7 mouse cellular contexts compared by ENCODE assay signal in the genomic region with DNA sequence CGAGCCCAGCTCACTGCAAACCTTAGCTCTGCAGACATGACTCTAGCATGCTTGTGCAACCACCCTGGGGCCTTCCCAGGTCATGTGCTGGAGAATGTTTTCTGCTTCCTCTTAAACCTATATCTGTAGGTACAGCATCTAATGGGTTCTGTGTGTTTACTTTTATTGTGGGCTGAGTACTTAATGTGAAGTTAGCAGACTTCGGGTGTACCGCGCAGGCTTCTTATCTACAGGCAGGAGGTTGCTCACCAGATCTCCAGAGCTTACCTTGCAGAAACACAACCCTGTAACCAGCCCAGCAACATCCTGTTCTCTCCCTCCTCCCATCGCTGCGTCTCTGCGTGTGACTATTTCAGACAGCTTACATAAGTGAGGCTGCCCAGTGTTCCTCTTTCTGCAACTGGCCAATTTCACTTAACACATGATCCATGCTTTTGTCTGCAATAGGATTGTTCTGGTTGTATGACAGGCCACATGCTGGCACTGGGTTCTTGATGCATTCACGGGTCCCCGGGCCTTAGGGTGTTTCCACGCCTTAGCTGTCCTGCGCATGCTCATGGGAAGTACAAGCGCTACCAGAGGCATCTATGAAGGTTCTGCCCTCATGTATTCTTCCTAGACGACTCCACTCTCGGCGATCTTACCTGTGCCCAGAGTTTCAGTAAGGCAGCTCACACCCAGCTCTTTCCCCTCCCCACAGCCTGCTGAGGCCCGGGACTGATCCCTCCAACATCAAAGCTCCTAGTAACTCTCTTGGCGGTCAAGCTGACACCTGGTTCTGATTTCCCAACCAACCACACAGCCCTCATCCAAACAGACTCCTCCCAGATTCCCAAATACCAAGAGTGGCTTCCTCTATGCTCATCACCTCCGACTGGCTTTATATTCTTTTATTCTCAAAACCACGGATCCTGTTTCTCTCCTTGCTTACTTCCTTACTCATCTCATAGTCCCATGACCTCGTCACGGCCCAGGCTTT.
DNase-seq lines count a peak whose midpoint lies in the region; ATAC-seq lines count a peak whose summit lies in the region.

No protein-coding gene starts in this region.

- H3K4me2 ChIP-seq in liver, embryonic 12.5 days, result no peak overlapping the region
- H3K4me2 ChIP-seq in stomach, embryonic 15.5 days, result no peak overlapping the region

- no peaks in the 10 kb centered on the region for H3K9me3 ChIP-seq in embryonic facial prominence, embryonic 10.5 days
- 0 out of 2 replicates have a peak, but pooled peaks cover 3% of the 10 kb centered on the region for H3K9me3 ChIP-seq in liver, embryonic 12.5 days (replicated peaks)
- H3K9me3 ChIP-seq in stomach, embryonic 15.5 days, result no peaks in the 10 kb centered on the region

- H3K27ac ChIP-seq in embryonic facial prominence, embryonic 10.5 days (replicated peaks), result peak overlapping the region; percentile 51; the same call in 1 of the 2 replicates
- peak overlapping the region; percentile 67 for H3K27ac ChIP-seq in liver, embryonic 12.5 days
- peak overlapping the region; percentile 67 for H3K27ac ChIP-seq in stomach, embryonic 15.5 days

- peak; percentile 40; the same call in 1 of the 2 replicates for ATAC-seq in liver, embryonic 12.5 days
- ATAC-seq in stomach, embryonic 15.5 days (ENCODE audit: insufficient read depth, low FRiP score, low read depth), result peak; percentile 78

- H3K9ac ChIP-seq in liver, embryonic 12.5 days, result no peak overlapping the region
- no peak overlapping the region for H3K9ac ChIP-seq in stomach, embryonic 15.5 days

- no peaks in the 10 kb centered on the region for H3K36me3 ChIP-seq in embryonic facial prominence, embryonic 10.5 days (replicated peaks)
- H3K36me3 ChIP-seq in liver, embryonic 12.5 days, result no peaks in the 10 kb centered on the region
- no peaks in the 10 kb centered on the region for H3K36me3 ChIP-seq in stomach, embryonic 15.5 days

- peak; percentile 25 for DNase-seq in spleen, adult 12 weeks (ENCODE audit: low spot score)
- no peak for DNase-seq in spleen, postnatal 14 days (ENCODE audit: low spot score in 2 of 2)
- DNase-seq in embryonic facial prominence, embryonic 10.5 days (ENCODE audit: low spot score), result peak; percentile 29
- no peak for DNase-seq in cerebellum, postnatal 25 days
- no peak for DNase-seq in adrenal gland, adult 18-20 months (ENCODE audit: low spot score in 2 of 2)

- H3K27me3 ChIP-seq in embryonic facial prominence, embryonic 10.5 days (replicated peaks; ENCODE audit: low read depth, poor library complexity, severe bottlenecking), result no peaks in the 10 kb centered on the region
- H3K27me3 ChIP-seq in liver, embryonic 12.5 days (replicated peaks), result no peaks in the 10 kb centered on the region
- no peaks in the 10 kb centered on the region for H3K27me3 ChIP-seq in stomach, embryonic 15.5 days (replicated peaks)

- H3K4me3 ChIP-seq in embryonic facial prominence, embryonic 10.5 days, result no peak overlapping the region
- H3K4me3 ChIP-seq in liver, embryonic 12.5 days, result no peak overlapping the region
- H3K4me3 ChIP-seq in stomach, embryonic 15.5 days (replicated peaks), result no peak overlapping the region

- H3K4me1 ChIP-seq in embryonic facial prominence, embryonic 10.5 days, result peaks cover 42% of the 10 kb centered on the region
- H3K4me1 ChIP-seq in liver, embryonic 12.5 days, result peaks cover 37% of the 10 kb centered on the region
- peaks cover 14% of the 10 kb centered on the region for H3K4me1 ChIP-seq in stomach, embryonic 15.5 days

- 77% methylated on average over 21 of the region's 21 CpGs for WGBS in embryonic facial prominence, embryonic 10.5 days
- WGBS in liver, embryonic 12.5 days (ENCODE audit: insufficient replicate concordance), result 40% methylated on average over 21 of the region's 21 CpGs
- WGBS in stomach, embryonic 15.5 days, result 56% methylated on average over 21 of the region's 21 CpGs

Comparison
In these comparisons a context has a peak if more than half of its experiments do, and no peak if none do; other contexts are left out.
1. DNase-seq: peak in spleen, adult 12 weeks (single experiment) and embryonic facial prominence, embryonic 10.5 days (single experiment); none in spleen, postnatal 14 days (0 of 2), cerebellum, postnatal 25 days (0 of 2) and adrenal gland, adult 18-20 months (0 of 2).
2. Peak in every context shown above with its lines, with median percentiles within 50 percentile points of each other: H3K27ac ChIP-seq.